Mouse (Mus musculus) C2C12 (cell line): ENCODE results near the gene Gm45716.

Experiments
- CTCF ChIP-seq: IDR thresholded peaks from one replicate; pipeline ENCODE4 v1.5.1; 2011; ENCODE audit not compliant: control insufficient read depth, insufficient read depth, insufficient read length
- MYOD1 ChIP-seq: IDR thresholded peaks from one replicate; pipeline ENCODE4 v1.6.1; 2011; ENCODE audit warnings: low read depth; ENCODE audit not compliant: control insufficient read depth, insufficient read length
- MYOG ChIP-seq: IDR thresholded peaks from one replicate; pipeline ENCODE4 v1.6.1; 2011; ENCODE audit not compliant: control insufficient read depth, insufficient read length; ENCODE audit errors: extremely low read depth

GRCm38 (mm10) chr11:90274187-90274586, 86.7 kb downstream of the Gm45716 start:
- TF ChIP-seq CTCF (no peak), MYOD1 (no peak), MYOG (no peak)
